Mouse (Mus musculus) limb, embryonic 11.5 days (tissue): Measurements from ENCODE around the gene Hist1h3b. TPM values are rescaled to one million over a fixed set of nuclear protein-coding genes. Genes with fewer than 3 reads are reported as not detected.
A peak's percentile ranks its signal among the peaks of the same experiment; 100 is the strongest.
"Not testable (repeated sequence)": the region's sequence is repeated elsewhere in the genome, so short reads cannot be mapped to it uniquely, and the experiment has no call there.

Source experiments
- ATAC-seq: fragments of 200-750 bp; cut with Nextera tagmentation; 2 replicates; pipeline ENCODE4 v1.8.0; 2017; ENCODE audit warnings: low read depth; ENCODE audit not compliant: insufficient number of reproducible peaks, low FRiP score, low TSS enrichment
- DNase-seq: peaks from one replicate; pipeline ENCODE4 v3.0.0-alpha.2; 2015; ENCODE audit warnings: low spot score
- H3K27ac ChIP-seq: fragments of 300-500 bp; sonication (generic); replicated peaks from 2 replicates; pipeline ENCODE4 v1.5.1; 2014; ENCODE audit warnings: low read depth, mild to moderate bottlenecking, low read length
- H3K27me3 ChIP-seq: fragments of 300-500 bp; sonication (generic); 2 replicates; pipeline ENCODE4 v1.6.1; 2014; ENCODE audit warnings: mild to moderate bottlenecking, low read length, mixed read lengths; ENCODE audit not compliant: control insufficient read depth, insufficient read depth
- H3K36me3 ChIP-seq: fragments of 300-500 bp; sonication (generic); 2 replicates; pipeline ENCODE4 v1.6.1; 2014; ENCODE audit warnings: mild to moderate bottlenecking, low read length, moderate library complexity, mixed read lengths; ENCODE audit not compliant: control insufficient read depth, insufficient read depth
- H3K4me1 ChIP-seq: fragments of 300-500 bp; sonication (generic); 2 replicates; pipeline ENCODE4 v1.6.1; 2014; ENCODE audit warnings: low read length, mixed read lengths; ENCODE audit not compliant: control insufficient read depth, insufficient read depth
- H3K4me2 ChIP-seq: fragments of 300-500 bp; sonication (generic); 2 replicates; pipeline ENCODE4 v1.6.1; 2014; ENCODE audit warnings: low read depth, mild to moderate bottlenecking, moderate library complexity; ENCODE audit not compliant: severe bottlenecking
- H3K4me3 ChIP-seq: fragments of 300-500 bp; sonication (generic); 2 replicates; pipeline ENCODE4 v1.5.1; 2014; ENCODE audit warnings: low read depth, low read length
- H3K9ac ChIP-seq: fragments of 300-500 bp; sonication (generic); 2 replicates; pipeline ENCODE4 v1.6.1; 2014; ENCODE audit warnings: mild to moderate bottlenecking, low read length
- H3K9me3 ChIP-seq: fragments of 300-500 bp; sonication (generic); 2 replicates; pipeline ENCODE4 v1.6.1; 2016; ENCODE audit warnings: low read length; ENCODE audit not compliant: control insufficient read depth
- WGBS: fragments of 180-500 bp; shearing (Covaris S2); extraction: QIAGEN DNeasy Blood & Tissue Kit; methylation state at CpG from one replicate; pipeline ENCODE4 v1.1.7; 2014; 5-methylcytosine and 5-hydroxymethylcytosine counted together
- microRNA-seq: library from miRNA; unstranded; fragments of <30 nt; microRNA quantifications from one replicate; pipeline ENCODE4, GENCODE M21; 2016
- polyA plus RNA-seq: library from polyadenylated mRNA; unstranded; fragments of >200 nt; fragmentation: Nextera tagmentation; extraction: Ambion mirVana; gene quantifications from 2 replicates; pipeline ENCODE4 v1.2.1, GENCODE M21; 2014

Hist1h3b gene
- polyA plus RNA-seq, 1 experiment from 2014 or later, result 12.0 TPM

GRCm38 (mm10) chr13:23769613-23770012 is 17.5 kb downstream of the Hist1h3b start, which contains the start of gene Trim38:
TSS of gene Trim38 (plus strand) at chr13:23769913.
- not testable (repeated sequence) for H3K27ac ChIP-seq, H3K4me3 ChIP-seq, ATAC-seq, H3K36me3 ChIP-seq, H3K9me3 ChIP-seq, H3K4me2 ChIP-seq, DNase-seq, H3K9ac ChIP-seq, H3K27me3 ChIP-seq, H3K4me1 ChIP-seq
- WGBS, result 84% methylated on average over 2 of the region's 2 CpGs

GRCm38 (mm10) chr13:23772561-23773313 is 20.7 kb downstream of the Hist1h3b start:
- no peaks in the 10 kb centered on the region for H3K27me3 ChIP-seq
- no peak overlapping the region for H3K9ac ChIP-seq
- H3K36me3 ChIP-seq, result no peaks in the 10 kb centered on the region
- H3K27ac ChIP-seq, result no peak overlapping the region
- H3K4me3 ChIP-seq, result no peak overlapping the region
- ATAC-seq (peak; percentile 91), DNase-seq (peak; percentile 68)
- 23% methylated on average over 21 of the region's 21 CpGs for WGBS
- H3K4me1 ChIP-seq, result no peaks in the 10 kb centered on the region
- H3K4me2 ChIP-seq, result peak overlapping the region; percentile 24
- H3K9me3 ChIP-seq, result no peaks in the 10 kb centered on the region

- ATAC-seq (no peak), DNase-seq (no peak)
- 93% methylated on average over 7 of the region's 7 CpGs for WGBS
- Histone ChIP-seq H3K4me2 (no peak overlapping the region), H3K27ac (no peak overlapping the region), H3K27me3 (no peaks in the 10 kb centered on the region), H3K36me3 (no peaks in the 10 kb centered on the region), H3K9me3 (no peaks in the 10 kb centered on the region), H3K4me3 (no peak overlapping the region), H3K4me1 (no peaks in the 10 kb centered on the region), H3K9ac (no peak overlapping the region)
Observed at GRCm38 (mm10) chr13:23778339-23778738, 26.3 kb downstream of the Hist1h3b start.

- Histone ChIP-seq H3K27ac (no peak overlapping the region), H3K36me3 (no peaks in the 10 kb centered on the region), H3K27me3 (no peaks in the 10 kb centered on the region), H3K9ac (no peak overlapping the region), H3K4me3 (no peak overlapping the region), H3K4me2 (no peak overlapping the region), H3K9me3 (no peaks in the 10 kb centered on the region), H3K4me1 (no peaks in the 10 kb centered on the region)
- WGBS, result 76% methylated on average over 4 of the region's 4 CpGs
- DNase-seq (no peak), ATAC-seq (no peak)
Observed at GRCm38 (mm10) chr13:23779025-23779424, 27.0 kb downstream of the Hist1h3b start.

- Histone ChIP-seq H3K4me2 (no peak overlapping the region), H3K9me3 (no peaks in the 10 kb centered on the region), H3K4me3 (no peak overlapping the region), H3K4me1 (no peaks in the 10 kb centered on the region), H3K27me3 (no peaks in the 10 kb centered on the region), H3K9ac (no peak overlapping the region), H3K27ac (no peak overlapping the region), H3K36me3 (no peaks in the 10 kb centered on the region)
- ATAC-seq (no peak), DNase-seq (peak; percentile 57)
- 53% methylated on average over 2 of the region's 2 CpGs for WGBS
Observed at GRCm38 (mm10) chr13:23792520-23792919, 40.5 kb downstream of the Hist1h3b start.

GRCm38 (mm10) chr13:23799405-23799804 is 47.3 kb downstream of the Hist1h3b start:
- no peak overlapping the region for H3K9ac ChIP-seq

More at GRCm38 (mm10) chr13:23799405-23799804, 47.3 kb downstream of the Hist1h3b start:
- H3K36me3 ChIP-seq, result no peaks in the 10 kb centered on the region
- H3K4me1 ChIP-seq, result peaks cover 10% of the 10 kb centered on the region
- WGBS, result 55% methylated on average over 5 of the region's 5 CpGs
- H3K9me3 ChIP-seq, result no peaks in the 10 kb centered on the region
- H3K4me3 ChIP-seq, result no peak overlapping the region
- H3K27me3 ChIP-seq, result no peaks in the 10 kb centered on the region
- ATAC-seq (no peak), DNase-seq (no peak)
- H3K27ac ChIP-seq, result no peak overlapping the region
- no peak overlapping the region for H3K4me2 ChIP-seq

Small RNA genes within 50 kb of the gene (microRNA-seq; reads per million reads assigned to microRNA genes)
- gene Gm44314 (not detected), gene Gm44484 (not detected)

Other genes starting within 250 kb of the Hist1h3b start
- gene Hist1h4h, start 221.2 kb upstream of the Hist1h3b start, polyA plus RNA-seq, result 4.0 and 5.6 TPM in 2 replicates
- gene Hist1h2af, start 218.4 kb upstream of the Hist1h3b start, polyA plus RNA-seq, result 5.1 and 7.9 TPM in 2 replicates
- 7.0 and 9.4 TPM in 2 replicates for gene Hist1h3g, start 216.8 kb upstream of the Hist1h3b start, polyA plus RNA-seq
- gene Hist1h2bh, start 208.9 kb upstream of the Hist1h3b start, polyA plus RNA-seq, result 0.79 and 1.0 TPM in 2 replicates
- gene Hist1h3f, start 208.2 kb upstream of the Hist1h3b start, polyA plus RNA-seq, result 1.4 and 2.0 TPM in 2 replicates
- 0.67 and 2.3 TPM in 2 replicates for gene Hist1h4f, start 200.6 kb upstream of the Hist1h3b start, polyA plus RNA-seq
- 0.54 and 0.56 TPM in 2 replicates for gene Hist1h1d, start 199.0 kb upstream of the Hist1h3b start, polyA plus RNA-seq
- 9.6 and 9.8 TPM in 2 replicates for gene Hist1h3e, start 189.9 kb upstream of the Hist1h3b start, polyA plus RNA-seq
- 98.4 and 102 TPM in 2 replicates for gene Hist1h2ae, start 181.0 kb upstream of the Hist1h3b start, polyA plus RNA-seq
- 8.2 and 10.0 TPM in 2 replicates for gene Hist1h2bg, start 180.9 kb upstream of the Hist1h3b start, polyA plus RNA-seq
- gene Hist1h2bf, start 178.1 kb upstream of the Hist1h3b start, polyA plus RNA-seq, result 4.5 and 5.4 TPM in 2 replicates
- gene Hist1h2ad, start 177.9 kb upstream of the Hist1h3b start, polyA plus RNA-seq, result 2.2 and 3.1 TPM in 2 replicates
- 12.6 and 13.2 TPM in 2 replicates for gene Hist1h3d, start 176.5 kb upstream of the Hist1h3b start, polyA plus RNA-seq
- 133 and 134 TPM in 2 replicates for gene Hist1h4d, start 170.7 kb upstream of the Hist1h3b start, polyA plus RNA-seq
- gene Hist1h2be, start 131.1 kb upstream of the Hist1h3b start, polyA plus RNA-seq, result 3.1 and 3.9 TPM in 2 replicates
- 20.3 and 24.6 TPM in 2 replicates for gene Hist1h1e, start 129.7 kb upstream of the Hist1h3b start, polyA plus RNA-seq
- 0.96 and 1.0 TPM in 2 replicates for gene Hist1h2ac, start 68.3 kb upstream of the Hist1h3b start, polyA plus RNA-seq
- 19.9 and 21.1 TPM in 2 replicates for gene Hist1h2bc, start 68.1 kb upstream of the Hist1h3b start, polyA plus RNA-seq
- 0.28 TPM in 1 of 2 replicates, not detected in the other for gene Hist1h1t, start 56.5 kb upstream of the Hist1h3b start, polyA plus RNA-seq
- 6.6 and 7.9 TPM in 2 replicates for gene Hist1h4c, start 53.8 kb upstream of the Hist1h3b start, polyA plus RNA-seq
- gene Hfe, start 41.4 kb upstream of the Hist1h3b start, polyA plus RNA-seq, result 2.1 and 3.7 TPM in 2 replicates
- gene Hist1h1c, start 13.5 kb upstream of the Hist1h3b start, polyA plus RNA-seq, result 15.4 and 16.6 TPM in 2 replicates
- 13.3 and 14.0 TPM in 2 replicates for gene Hist1h3c, start 6.7 kb upstream of the Hist1h3b start, polyA plus RNA-seq
- 1.7 and 3.4 TPM in 2 replicates for gene Hist1h2bb, start 5.5 kb upstream of the Hist1h3b start, polyA plus RNA-seq
- 63.8 and 65.5 TPM in 2 replicates for gene Hist1h2ab, start 1.1 kb upstream of the Hist1h3b start, polyA plus RNA-seq
- 6.3 and 7.9 TPM in 2 replicates for gene Hist1h4b, start 4.7 kb downstream of the Hist1h3b start, polyA plus RNA-seq
- 0.35 and 0.78 TPM in 2 replicates for gene Hist1h4a, start 9.0 kb downstream of the Hist1h3b start, polyA plus RNA-seq
- gene Hist1h3a, start 10.1 kb downstream of the Hist1h3b start, polyA plus RNA-seq, result 5.1 and 5.4 TPM in 2 replicates
- gene Hist1h1a, start 11.4 kb downstream of the Hist1h3b start, polyA plus RNA-seq, result 2.8 and 4.1 TPM in 2 replicates
- 0.30 TPM in 1 of 2 replicates, not detected in the other for gene Trim38, start 17.6 kb downstream of the Hist1h3b start, polyA plus RNA-seq
- gene Slc17a2, start 54.7 kb downstream of the Hist1h3b start, polyA plus RNA-seq, result not detected in 2 replicates
- gene Slc17a3, start 87.2 kb downstream of the Hist1h3b start, polyA plus RNA-seq, result not detected in 2 replicates
- gene Slc17a1, start 115.5 kb downstream of the Hist1h3b start, polyA plus RNA-seq, result not detected in 2 replicates
- not detected in 2 replicates for gene Slc17a4, start 162.7 kb downstream of the Hist1h3b start, polyA plus RNA-seq
- gene Hist1h2ba, start 181.9 kb downstream of the Hist1h3b start, polyA plus RNA-seq, result not detected in 2 replicates
- not detected in 2 replicates for gene Hist1h2aa, start 182.2 kb downstream of the Hist1h3b start, polyA plus RNA-seq
- not detected in 2 replicates for gene Scgn, start 238.9 kb downstream of the Hist1h3b start, polyA plus RNA-seq